Mouse (Mus musculus) spleen, adult 2 months (tissue): ENCODE measurements around the gene Atg13.

Experiments used
- CTCF ChIP-seq: fragments of 200-500 bp; IDR thresholded peaks from 2 replicates; pipeline ENCODE4 v1.5.1; 2011; ENCODE audit warnings: mild to moderate bottlenecking, inconsistent platforms; ENCODE audit not compliant: insufficient read depth, insufficient read length, insufficient replicate concordance; ENCODE audit errors: extremely low read depth
- POLR2A ChIP-seq: fragments of 200-500 bp; IDR thresholded peaks from 2 replicates; pipeline ENCODE4 v1.6.1; 2011; ENCODE audit warnings: low read depth, low read length, inconsistent platforms

- TF ChIP-seq CTCF (no peak), POLR2A (no peak)
Observed at GRCm38 (mm10) chr2:91652863-91653262, 57.5 kb downstream of the Atg13 start.
